Mouse (Mus musculus) cerebellum, adult 2 months (tissue): ENCODE measurements at regions not wholly inside any gene's neighbourhood (a gene's known extent, or its start where the extent isn't known, plus 50 kb on each side); places are given as distances from the start of the nearest gene placed in this dataset.

Source experiments
- CTCF ChIP-seq: fragments of 200-500 bp; IDR thresholded peaks from 2 replicates; pipeline ENCODE4 v1.5.1; 2011; ENCODE audit warnings: low read depth, mild to moderate bottlenecking, control low read depth, low read length, moderate library complexity, borderline replicate concordance; ENCODE audit not compliant: insufficient read depth
- POLR2A ChIP-seq: fragments of 200-500 bp; IDR thresholded peaks from 2 replicates; pipeline ENCODE4 v1.6.1; 2011; ENCODE audit warnings: low read length, control low read depth, borderline replicate concordance; ENCODE audit not compliant: insufficient read depth

GRCm38 (mm10) chr2:38460825-38461540 is 50.5 kb upstream of the Nek6 start:
- TF ChIP-seq POLR2A (no peak), CTCF (no peak)
